Mouse (Mus musculus) cerebellum, adult 2 months (tissue): ENCODE measurements around the gene Gprc5c. TPM values are rescaled to one million over a fixed set of nuclear protein-coding genes. Genes with fewer than 3 reads are reported as not detected.

Experiments used
- DNase-seq, 2 experiments: peaks; one replicate each; pipeline ENCODE4 v3.0.0; 2021
- H3K27ac ChIP-seq: fragments of 200-500 bp; 2 replicates; pipeline ENCODE4 v1.5.1; 2012; ENCODE audit warnings: low read length, control low read depth, inconsistent platforms; ENCODE audit not compliant: insufficient read depth
- H3K27me3 ChIP-seq: fragments of 200-500 bp; 2 replicates; pipeline ENCODE4 v1.6.1; 2012; ENCODE audit warnings: inconsistent platforms, mild to moderate bottlenecking, low read length, moderate library complexity; ENCODE audit not compliant: control insufficient read depth, insufficient read depth
- H3K4me1 ChIP-seq: fragments of 200-500 bp; 2 replicates; pipeline ENCODE4 v1.6.1; 2011; ENCODE audit warnings: low read length; ENCODE audit not compliant: control insufficient read depth, insufficient read depth
- H3K4me3 ChIP-seq: fragments of 200-500 bp; replicated peaks from 2 replicates; pipeline ENCODE3; 2011; ENCODE audit warnings: mild to moderate bottlenecking, low read depth, low read length, control low read depth; ENCODE audit not compliant: insufficient read depth
- CTCF ChIP-seq: fragments of 200-500 bp; IDR thresholded peaks from 2 replicates; pipeline ENCODE4 v1.5.1; 2011; ENCODE audit warnings: low read depth, mild to moderate bottlenecking, control low read depth, low read length, moderate library complexity, borderline replicate concordance; ENCODE audit not compliant: insufficient read depth
- POLR2A ChIP-seq: fragments of 200-500 bp; IDR thresholded peaks from 2 replicates; pipeline ENCODE4 v1.6.1; 2011; ENCODE audit warnings: low read length, control low read depth, borderline replicate concordance; ENCODE audit not compliant: insufficient read depth
- WGBS: fragments of 180-500 bp; shearing (Covaris S2); methylation state at CpG from one replicate; pipeline ENCODE4 v1.1.7; 2018; 5-methylcytosine and 5-hydroxymethylcytosine counted together
- polyA plus RNA-seq: library from polyadenylated mRNA; depleted of rRNA; stranded (reverse); fragments of >200 nt; gene quantifications from 2 replicates; pipeline ENCODE4 v1.2.3, GENCODE M21; 2012

The Gprc5c gene
- polyA plus RNA-seq, 1 experiment: 62.9 TPM

- peak overlapping the region; percentile 95 for H3K27ac ChIP-seq
- WGBS: 3% methylated on average over 40 of the region's 40 CpGs
- H3K4me1 ChIP-seq: peaks cover 26% of the 10 kb centered on the region
- peak overlapping the region; percentile 72 for H3K4me3 ChIP-seq
- no peak for TF ChIP-seq CTCF
- no peak for TF ChIP-seq POLR2A
- DNase-seq: peak in 1 of 2 experiments; percentile 56
- H3K27me3 ChIP-seq: no peaks in the 10 kb centered on the region
These were observed 1.6 kb downstream of the Gprc5c start for GRCm38 (mm10) chr11:114852311-114853173.

- 10% methylated on average over 7 of the region's 7 CpGs for WGBS
- H3K4me1 ChIP-seq: peaks cover 26% of the 10 kb centered on the region
- peak; percentile 62 to 72 for DNase-seq
- H3K27ac ChIP-seq: peak overlapping the region; percentile 95
- no peaks in the 10 kb centered on the region for H3K27me3 ChIP-seq
- peak overlapping the region; percentile 72 for H3K4me3 ChIP-seq
- TF ChIP-seq POLR2A: 0 out of 2 replicates have a peak, but pooled peaks have one; percentile 23
- TF ChIP-seq CTCF: no peak
These were observed 2.4 kb downstream of the Gprc5c start for GRCm38 (mm10) chr11:114853174-114853838.

GRCm38 (mm10) chr11:114854581-114854980 is 3.6 kb downstream of the Gprc5c start:
- H3K4me1 ChIP-seq: peaks cover 17% of the 10 kb centered on the region
- H3K4me3 ChIP-seq: peak overlapping the region; percentile 72
- peak overlapping the region; percentile 8 for H3K27ac ChIP-seq
- no peak for TF ChIP-seq CTCF
- no peak for TF ChIP-seq POLR2A
- 14% methylated on average over 6 of the region's 6 CpGs for WGBS
- peak in 1 of 2 experiments; percentile 37 for DNase-seq
- no peaks in the 10 kb centered on the region for H3K27me3 ChIP-seq

GRCm38 (mm10) chr11:114856125-114856524 is 5.2 kb downstream of the Gprc5c start:
- Histone ChIP-seq H3K27ac (no peak overlapping the region), H3K27me3 (no peaks in the 10 kb centered on the region), H3K4me3 (no peak overlapping the region), H3K4me1 (peaks cover 14% of the 10 kb centered on the region; the same call in 1 of the 2 replicates)
- 72% methylated on average over 5 of the region's 5 CpGs for WGBS
- peak in 1 of 2 experiments; percentile 11 for DNase-seq
- no peak for TF ChIP-seq CTCF
- TF ChIP-seq POLR2A: no peak

GRCm38 (mm10) chr11:114858641-114859040 is 7.7 kb downstream of the Gprc5c start:
- Histone ChIP-seq H3K4me1 (peaks cover 23% of the 10 kb centered on the region; the same call in 1 of the 2 replicates), H3K4me3 (no peak overlapping the region), H3K27ac (no peak overlapping the region), H3K27me3 (no peaks in the 10 kb centered on the region)
- TF ChIP-seq POLR2A (no peak), CTCF (peak; percentile 62; the same call in 1 of the 2 replicates)
- DNase-seq: peak in 1 of 2 experiments; percentile 27
- 87% methylated on average over 2 of the region's 2 CpGs for WGBS

DNA sequence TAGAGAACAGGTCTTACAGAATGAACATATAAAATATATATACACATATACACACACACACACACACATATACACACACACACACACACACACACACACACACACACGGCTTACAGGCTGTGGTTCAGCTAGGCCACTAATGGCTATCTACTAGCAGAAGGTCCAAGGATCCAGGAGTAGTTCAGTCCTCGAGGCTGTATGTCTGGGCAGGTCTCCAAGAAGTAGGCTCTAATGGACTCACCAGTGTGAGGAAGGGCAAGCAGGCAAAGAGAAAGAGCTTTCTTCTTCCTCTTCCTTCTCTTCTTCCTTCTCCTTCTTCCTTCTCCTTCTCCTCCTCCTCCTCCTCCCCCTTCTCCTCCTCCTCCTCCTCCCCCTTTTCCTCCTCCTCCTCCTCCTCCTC is 10.1 kb downstream of the Gprc5c start:
- no peak overlapping the region for H3K4me3 ChIP-seq
- TF ChIP-seq POLR2A (no peak), CTCF (no peak)
- H3K27me3 ChIP-seq: no peaks in the 10 kb centered on the region
- H3K27ac ChIP-seq: peak overlapping the region; percentile 50; the same call in 1 of the 2 replicates
- DNase-seq: peak in 1 of 2 experiments; percentile 21
- 17% methylated on average over 2 of the region's 2 CpGs for WGBS
- H3K4me1 ChIP-seq: peaks cover 36% of the 10 kb centered on the region

- Histone ChIP-seq H3K27me3 (no peaks in the 10 kb centered on the region), H3K4me1 (peaks cover 48% of the 10 kb centered on the region), H3K4me3 (no peak overlapping the region), H3K27ac (no peak overlapping the region)
- WGBS: 42% methylated on average over 3 of the region's 3 CpGs
- peak in 1 of 2 experiments; percentile 9 for DNase-seq
- TF ChIP-seq POLR2A (no peak), CTCF (no peak)
These were observed 11.7 kb downstream of the Gprc5c start for GRCm38 (mm10) chr11:114862687-114863086.
